Mouse (Mus musculus) CD4-positive, CD25-positive, alpha-beta regulatory T cell, adult 4 months (primary cell): ENCODE measurements around the gene Gm49366. TPM values are rescaled to one million over a fixed set of nuclear protein-coding genes. Genes with fewer than 3 reads are reported as not detected.
"Not testable (repeated sequence)": the region's sequence is repeated elsewhere in the genome, so short reads cannot be mapped to it uniquely, and the experiment has no call there.

Source experiments
- ATAC-seq: one replicate; pipeline ENCODE4 v1.8.0; 2017
- polyA plus RNA-seq, 2 experiments: library from polyadenylated mRNA; unstranded; fragments of 100-300 nt; shearing (Covaris generic); gene quantifications; one replicate each; pipeline ENCODE4 v1.2.1; 2017

The Gm49366 gene
- not detected for polyA plus RNA-seq

DNA sequence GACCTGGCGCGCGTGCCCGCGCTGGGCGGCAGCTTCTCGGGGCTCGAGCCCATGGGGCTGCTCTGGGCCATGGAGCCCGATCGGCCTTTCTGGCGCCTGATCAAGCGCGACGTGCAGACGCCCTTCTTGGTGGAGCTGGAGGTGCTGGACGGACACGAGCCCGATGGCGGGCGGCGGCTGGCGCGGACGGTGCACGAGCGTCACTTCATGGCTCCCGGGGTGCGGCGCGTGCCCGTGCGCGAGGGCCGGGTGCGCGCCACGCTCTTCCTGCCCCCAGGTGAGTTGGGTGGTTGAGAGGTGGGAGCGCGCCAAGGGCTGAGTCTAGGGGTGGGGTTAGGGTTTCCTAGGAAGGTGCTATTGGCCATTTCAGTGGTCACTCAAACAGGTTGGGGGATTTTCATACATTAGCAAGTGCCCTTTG, at the start of gene Gm49366:
TSS of gene Gm49366 (plus strand) at position 245 of the 421 bp plus-strand sequence.
- ATAC-seq = peak; percentile 20

DNA sequence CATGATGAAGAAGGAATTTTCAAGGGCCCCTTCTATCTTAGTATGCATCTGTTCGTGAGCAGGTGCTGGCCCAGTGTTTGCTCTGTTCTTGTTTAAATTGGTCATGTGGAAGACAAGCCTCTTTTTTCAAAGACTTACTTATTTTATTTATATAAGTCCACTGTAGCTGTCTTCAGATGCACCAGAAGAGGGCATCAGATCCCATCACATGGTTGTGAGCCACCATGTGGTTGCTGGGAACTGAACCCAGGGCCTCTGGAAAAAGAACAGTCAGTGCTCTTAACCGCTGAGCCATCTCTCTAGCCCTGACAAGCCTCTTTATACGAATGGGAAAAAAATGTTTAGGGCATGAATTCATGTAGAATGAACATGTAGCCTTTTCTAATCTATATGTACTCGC, 49.4 kb upstream of the Gm49366 start:
- no peak for ATAC-seq

DNA sequence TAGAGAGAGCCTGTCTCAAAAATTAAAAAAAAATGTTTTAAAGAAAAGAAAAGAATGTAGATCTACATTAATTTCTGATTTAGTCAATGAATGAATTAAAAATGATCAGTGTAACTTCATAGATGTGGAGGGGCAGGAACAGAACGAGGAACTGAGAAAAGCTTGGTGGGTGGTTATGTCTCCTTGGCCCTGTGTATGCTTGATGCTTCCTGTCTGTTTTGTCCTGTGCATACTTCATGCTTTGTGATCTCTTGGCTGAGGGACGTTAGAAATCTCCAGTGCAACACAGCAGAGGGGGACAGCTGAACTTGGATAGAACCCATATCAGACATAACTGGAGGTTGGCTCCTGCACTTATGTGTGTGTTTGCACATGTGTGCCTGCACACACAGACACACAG, 41.5 kb upstream of the Gm49366 start:
- ATAC-seq = no peak

DNA sequence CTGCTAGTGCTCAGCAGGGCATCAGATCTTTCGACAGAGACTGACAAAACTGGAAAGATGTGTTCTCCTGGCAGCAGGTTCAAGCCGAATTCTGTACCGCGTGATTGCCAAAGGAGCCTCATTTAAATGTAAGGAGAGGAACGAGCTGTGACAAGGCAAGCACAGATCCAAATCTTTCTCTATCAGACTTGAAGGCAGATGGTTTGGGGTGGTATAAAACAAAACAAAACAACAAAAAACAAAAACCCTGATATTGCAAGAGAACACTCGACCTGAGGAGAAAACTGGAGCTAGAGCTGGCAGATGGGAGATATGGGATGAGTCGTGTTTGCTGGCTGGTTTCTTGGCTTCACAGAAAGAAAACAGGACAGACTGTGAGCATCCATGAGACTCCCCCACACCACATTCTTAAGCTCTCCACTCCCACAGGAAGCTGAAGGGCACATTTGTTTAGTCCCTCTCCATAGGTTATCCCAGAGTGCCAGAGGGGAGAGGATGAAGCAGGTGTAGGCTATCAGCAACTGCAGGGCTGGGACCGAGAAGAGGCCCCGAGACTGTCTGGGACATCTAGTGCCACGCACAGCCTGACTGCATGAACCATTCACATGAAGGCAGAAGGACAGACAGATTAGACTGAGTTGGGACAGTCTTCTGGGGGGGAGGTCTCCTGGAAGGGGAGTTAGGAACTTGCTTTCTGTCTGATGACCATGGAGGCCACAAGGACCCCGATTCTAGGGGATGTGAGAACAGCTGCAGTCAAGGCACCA, 40.2 kb upstream of the Gm49366 start:
- no peak for ATAC-seq

DNA sequence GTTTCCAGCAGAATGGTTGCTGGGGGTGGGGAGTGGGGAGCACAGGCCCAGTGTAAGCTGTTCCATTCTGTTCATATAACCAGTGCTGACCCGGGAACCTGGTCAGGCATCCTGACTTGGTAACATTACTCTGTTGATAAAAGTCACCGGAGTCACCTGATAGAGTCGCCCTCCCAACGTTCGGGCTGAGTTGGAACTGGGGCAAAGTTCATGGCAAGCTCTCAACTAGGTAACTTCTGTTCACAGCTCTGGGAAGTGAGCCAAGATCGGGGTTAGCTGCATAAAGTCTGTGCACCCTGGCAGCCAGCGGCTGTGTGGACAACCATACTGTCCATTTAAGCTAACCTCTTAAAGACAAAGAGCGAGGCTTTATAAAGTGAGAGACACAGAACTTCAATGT, 39.5 kb upstream of the Gm49366 start:
- ATAC-seq = not testable (repeated sequence)

DNA sequence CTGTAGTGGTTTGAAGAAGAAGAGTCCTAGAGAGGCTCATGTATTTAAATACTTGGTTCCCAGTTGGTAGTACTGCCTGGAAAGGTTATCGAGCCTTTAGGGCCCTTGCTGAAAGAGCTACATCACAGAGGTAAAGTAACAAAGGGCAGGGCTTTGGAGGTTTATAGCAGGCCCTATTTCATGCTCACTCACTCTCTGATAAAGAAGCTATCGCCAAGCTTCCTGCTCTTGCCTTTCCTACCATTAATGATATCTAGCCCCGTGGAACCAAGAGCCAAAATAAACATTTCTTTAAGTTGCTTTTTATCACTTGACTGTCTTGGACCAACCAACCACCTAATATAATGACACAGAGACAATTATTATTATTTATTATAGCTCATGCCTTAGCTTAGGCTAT, 38.3 kb upstream of the Gm49366 start:
- no peak for ATAC-seq

DNA sequence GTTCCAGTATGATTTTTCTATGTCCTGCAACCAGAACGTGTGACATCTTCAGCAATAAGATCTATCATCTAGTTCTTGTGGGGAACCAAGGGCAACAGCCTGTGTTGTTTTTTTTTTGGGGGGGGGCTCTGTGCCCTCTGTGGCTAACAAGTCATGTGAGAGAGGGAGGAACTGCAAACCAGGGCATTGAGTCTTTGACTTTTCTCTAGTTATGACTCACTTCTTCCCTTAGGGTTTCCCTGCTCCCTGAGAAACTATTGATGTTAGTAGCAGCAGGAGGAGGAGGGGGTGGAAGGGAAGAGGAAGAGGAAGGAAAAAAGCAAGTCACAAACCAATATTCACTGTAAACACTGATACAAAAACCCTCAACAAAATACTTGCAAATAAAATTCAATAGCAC, 34.9 kb upstream of the Gm49366 start:
- no peak for ATAC-seq

DNA sequence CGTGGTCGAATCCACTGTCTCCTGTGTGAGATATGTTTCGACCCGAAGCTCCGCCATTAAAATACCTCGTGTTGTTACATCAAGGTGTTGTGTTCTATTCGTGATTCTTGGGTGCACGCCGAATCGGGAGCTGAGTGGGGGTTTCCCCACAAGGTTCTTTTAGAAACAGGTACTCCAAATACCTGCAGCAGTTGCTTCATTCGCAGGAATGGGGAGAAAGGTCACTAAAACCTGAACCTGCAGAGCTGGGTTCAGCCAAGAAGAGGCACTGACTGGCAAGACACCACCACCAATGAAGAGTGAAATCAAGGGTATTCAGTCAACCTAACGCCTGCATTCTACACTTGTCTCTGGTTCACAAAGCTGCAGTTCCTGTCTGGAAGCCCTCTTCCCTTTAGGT, 30.5 kb upstream of the Gm49366 start:
- ATAC-seq = no peak

DNA sequence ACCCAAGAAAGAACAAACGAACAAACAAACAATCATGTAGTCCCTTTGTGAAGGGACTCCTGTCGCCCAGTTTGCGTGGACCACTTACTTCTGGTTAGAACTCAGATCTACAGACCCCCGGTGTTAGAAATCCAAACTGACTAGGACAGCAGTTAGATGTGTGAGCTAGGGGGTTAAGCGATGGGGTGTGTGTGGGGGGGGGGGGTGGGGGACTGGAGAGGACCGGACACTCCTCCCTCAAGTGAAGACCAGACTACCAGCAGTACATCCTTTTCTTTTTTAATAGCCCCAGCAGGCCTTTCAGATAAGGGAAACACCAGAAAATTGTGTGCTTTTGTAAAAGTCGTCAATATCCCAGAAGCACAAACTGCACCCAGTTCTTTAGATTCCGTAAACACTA, 30.0 kb upstream of the Gm49366 start:
- ATAC-seq = no peak

DNA sequence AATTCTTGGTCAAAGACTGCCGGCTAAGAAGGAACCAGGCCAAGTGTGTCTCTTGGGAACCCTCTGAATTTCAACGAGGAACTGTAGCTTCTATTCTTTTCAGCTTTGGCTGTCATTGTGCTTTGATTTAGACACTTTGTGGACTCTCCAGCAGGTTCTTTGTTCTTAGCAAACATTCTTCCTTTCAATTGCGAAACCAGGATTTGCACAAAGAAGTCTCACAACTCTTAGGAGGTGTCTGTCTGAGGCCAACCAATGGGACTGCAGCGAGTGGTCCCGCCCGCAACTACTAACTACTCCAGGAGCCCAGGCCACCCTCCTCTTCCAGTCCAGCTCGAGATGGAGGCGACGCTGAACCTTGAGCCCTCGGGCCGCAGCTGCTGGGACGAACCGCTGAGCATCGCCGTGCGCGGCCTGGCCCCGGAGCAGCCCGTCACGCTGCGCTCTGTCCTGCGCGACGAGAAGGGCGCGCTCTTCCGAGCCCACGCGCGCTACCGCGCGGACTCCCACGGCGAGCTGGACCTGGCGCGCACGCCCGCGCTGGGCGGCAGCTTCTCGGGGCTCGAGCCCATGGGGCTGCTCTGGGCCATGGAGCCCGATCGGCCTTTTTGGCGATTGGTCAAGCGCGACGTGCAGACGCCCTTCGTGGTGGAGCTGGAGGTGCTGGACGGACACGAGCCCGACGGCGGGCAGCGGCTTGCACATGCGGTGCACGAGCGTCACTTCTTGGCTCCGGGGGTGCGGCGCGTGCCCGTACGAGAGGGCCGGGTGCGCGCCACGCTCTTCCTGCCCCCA, 29.4 kb upstream of the Gm49366 start, which contains the start of gene Acot1:
TSS of gene Acot1 (plus strand) at position 320 of the 795 bp plus-strand sequence.
- not testable (repeated sequence) for ATAC-seq

DNA sequence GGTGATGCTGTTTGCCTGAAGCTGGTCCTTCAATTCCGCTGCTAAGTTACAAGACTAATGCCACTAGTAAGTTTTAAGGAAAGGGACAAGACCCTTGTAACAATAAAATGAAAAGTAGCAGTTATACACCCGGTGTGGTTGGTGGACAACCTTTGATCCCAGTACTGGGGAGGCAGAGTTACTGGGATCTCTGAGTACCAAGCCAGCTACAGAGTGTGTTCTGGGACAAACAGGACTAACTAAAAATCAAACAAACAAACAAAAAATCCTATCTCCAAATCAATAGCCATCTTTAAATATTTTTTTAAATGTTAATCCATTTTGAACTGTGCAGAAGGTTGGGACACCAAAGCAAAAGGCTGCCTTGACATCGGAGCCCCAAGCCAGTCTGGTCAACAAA, 28.5 kb upstream of the Gm49366 start:
- ATAC-seq = no peak

DNA sequence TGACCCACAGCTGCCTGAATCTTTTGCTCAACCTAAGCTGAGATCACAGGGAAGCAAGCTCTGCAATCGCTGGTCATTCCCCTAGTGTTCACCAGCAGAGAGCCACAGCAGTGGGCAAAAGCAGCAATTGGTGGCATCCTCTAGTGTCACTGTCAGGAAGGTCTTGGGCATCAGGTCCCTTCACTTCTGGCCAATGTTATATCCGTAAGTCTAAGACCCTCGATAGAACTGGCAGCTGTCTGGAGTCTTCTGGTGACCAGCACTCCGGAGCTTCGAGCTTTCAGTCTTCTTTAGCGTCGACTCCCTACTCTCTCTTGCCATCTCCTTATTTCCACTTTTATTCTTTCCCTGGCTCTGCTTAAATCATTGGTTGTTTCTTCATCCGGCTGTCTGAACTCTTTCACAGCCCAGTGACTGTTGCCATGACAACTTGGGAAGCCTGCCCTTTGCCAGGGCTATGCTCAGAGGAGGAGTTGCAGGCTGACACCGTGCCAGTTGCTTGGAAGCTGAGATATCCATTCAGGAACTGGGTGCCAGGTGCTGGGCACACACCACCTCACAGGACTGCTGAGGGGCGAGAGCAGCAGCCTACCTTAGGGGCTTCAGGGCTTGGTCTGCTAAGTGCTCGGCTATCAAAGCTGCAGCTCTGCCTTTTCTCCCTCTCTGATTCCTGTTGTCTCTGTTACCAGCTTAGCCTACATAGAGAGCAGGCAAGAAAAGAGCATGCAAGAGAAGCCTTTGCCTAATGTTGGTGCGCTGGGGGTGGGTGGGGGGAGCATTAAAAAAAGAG, 27.3 kb upstream of the Gm49366 start:
- no peak for ATAC-seq

DNA sequence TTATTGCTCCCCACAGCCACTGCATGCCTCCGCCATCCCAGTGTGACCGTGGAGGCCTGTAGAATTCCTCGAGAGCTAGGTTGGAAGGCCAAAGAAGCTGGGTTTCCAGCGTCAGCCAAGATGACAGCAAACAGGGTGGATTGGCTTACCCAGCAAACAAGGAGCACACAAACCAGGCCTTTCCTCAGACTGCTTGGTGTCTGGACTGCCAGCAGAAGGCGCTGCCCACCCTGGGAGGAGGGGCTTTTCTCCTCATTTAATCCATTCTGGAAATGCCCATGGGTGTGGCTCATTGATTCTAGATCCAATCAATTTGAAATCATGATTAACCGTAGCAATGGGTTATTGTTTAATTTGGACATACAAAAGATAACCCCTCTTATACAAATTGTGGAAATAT, 25.6 kb upstream of the Gm49366 start:
- ATAC-seq = no peak

DNA sequence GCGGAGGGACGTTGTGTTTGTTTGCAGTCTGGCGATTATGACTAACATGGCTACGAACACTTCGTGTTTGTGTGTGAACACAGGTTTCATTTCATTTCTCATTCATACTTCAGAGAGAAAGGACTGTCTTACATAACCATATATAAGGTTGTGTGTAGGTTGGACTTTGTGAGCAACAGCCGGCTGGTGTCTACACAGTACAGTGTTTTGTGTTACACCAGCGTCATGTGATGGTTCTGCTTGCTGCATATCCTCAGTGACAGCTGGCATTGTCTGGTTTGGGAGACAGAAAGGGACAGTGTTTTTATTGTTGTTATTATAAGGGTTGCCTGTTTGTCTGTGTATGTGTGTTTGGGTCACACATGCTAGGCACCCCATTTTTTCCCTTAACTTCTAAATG, 25.0 kb upstream of the Gm49366 start:
- ATAC-seq = no peak

DNA sequence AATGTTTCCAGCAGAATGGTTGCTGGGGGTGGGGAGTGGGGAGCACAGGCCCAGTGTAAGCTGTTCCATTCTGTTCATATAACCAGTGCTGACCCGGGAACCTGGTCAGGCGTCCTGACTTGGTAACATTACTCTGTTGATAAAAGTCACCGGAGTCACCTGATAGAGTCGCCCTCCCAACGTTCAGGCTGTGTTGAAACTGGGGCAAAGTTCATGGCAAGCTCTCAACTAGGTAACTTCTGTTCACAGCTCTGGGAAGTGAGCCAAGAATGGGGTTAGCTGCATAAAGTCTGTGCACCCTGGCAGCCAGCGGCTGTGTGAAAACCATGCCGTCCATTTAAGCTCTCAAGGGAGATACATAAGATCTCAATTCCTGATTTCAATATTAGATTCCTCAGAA, 18.2 kb upstream of the Gm49366 start:
- ATAC-seq = not testable (repeated sequence)

DNA sequence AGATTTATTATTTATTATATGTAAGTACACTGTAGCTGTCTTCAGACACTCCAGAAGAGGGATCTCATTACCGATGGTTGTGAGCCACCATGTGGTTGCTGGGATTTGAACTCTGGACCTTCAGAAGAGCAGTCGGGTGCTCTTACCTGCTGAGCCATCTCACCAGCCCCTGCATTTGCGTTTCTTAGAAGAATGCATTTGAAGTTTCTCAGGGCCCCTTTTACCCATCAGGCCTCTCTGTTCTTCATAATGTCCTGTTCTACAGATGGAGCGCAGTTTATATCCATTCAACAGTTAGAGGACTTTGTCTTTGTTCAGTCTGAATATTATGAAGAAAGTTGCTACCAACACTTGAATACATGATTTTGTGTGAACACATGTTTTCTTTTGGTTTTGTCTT, 16.5 kb upstream of the Gm49366 start:
- not testable (repeated sequence) for ATAC-seq

DNA sequence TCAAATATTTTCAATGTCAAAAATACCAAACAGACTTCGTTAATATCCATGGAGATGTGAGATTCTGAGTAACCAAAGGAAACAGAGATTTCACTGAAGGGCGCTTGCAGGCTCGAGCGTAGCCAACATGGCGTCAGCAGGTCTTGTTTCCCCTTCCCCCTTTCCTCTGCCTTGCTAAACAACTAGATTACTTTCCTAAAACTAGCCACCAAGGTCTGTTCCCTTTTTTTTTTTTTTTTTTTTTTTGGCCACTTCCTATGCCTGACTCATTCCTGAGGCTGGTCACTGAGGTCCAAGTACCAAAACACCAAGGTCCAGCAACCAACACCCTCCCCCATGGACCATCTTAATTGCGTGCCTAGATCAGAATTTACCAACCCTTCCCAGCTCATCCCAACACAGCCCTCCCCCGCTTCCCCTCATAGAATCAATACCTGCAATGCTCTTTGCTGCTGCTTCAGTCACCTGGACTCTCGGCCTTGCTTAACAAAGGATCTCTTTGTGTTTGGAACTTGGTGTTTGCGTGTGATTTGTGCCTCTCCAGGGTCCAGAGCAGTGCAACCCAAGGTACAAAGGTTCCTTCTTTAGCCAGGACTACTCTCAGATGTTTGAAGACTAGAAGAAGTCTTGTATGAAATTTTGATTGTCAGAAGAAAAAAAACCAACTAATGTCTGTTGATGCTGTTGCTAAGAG, 15.5 kb upstream of the Gm49366 start:
- no peak for ATAC-seq

DNA sequence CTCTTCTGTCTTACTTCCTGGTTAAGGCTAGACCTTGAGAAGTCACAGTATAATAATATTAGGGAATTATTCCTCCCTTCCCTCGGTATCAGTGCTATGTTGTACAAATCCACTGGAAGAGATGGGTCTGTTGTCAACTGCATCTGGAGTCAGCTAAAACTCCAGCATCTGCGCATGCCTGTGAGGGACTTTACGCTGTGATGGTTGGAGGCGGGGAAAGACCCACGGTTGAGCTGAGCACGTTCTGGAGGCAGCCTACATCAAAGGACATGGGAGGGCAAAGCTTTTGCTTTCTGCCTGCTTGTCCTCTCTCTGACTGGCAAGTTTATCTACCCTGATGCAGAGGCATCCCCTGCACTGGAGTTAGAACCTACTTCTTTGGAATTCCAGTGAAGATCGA, 12.8 kb upstream of the Gm49366 start:
- ATAC-seq = peak; percentile 91

DNA sequence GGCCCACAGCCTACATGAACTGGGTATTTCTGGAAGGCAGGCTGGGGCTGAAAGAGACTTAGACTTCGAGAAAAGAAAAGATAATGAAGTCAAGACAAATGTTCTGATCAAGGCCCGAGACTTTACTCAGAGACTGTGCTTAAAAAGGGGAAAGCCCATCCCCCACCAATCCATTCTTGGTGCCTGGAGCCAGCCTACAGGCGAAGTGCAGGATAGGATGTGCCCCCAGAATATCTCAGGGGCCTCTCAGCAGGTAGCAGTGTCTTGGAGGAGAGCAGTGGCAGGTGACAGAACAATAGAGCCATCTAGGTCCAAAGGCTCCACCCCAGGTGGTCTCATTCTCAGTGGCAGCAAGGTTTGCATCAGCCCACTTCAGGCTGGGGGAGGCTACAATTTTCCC, 10.4 kb upstream of the Gm49366 start:
- ATAC-seq = not testable (repeated sequence)

DNA sequence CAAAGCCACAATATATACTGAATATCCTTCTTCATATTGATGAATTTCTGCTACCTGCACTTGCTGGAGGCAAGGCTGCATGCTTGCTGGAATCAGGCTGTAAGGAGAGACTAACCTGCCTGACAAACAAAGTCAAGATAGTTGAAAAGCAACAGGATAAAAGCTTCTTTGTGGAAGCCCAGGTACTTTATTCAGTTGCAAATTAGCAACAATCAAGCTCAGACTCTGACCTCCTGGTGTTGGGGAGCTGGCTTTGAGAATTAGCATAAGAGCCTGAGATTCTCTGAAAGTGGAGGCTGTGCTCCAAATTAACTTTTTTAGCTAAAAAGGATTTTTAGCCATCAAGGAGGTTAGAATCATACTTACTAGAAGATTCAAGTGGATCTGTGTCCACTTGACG, 9.7 kb upstream of the Gm49366 start:
- not testable (repeated sequence) for ATAC-seq

DNA sequence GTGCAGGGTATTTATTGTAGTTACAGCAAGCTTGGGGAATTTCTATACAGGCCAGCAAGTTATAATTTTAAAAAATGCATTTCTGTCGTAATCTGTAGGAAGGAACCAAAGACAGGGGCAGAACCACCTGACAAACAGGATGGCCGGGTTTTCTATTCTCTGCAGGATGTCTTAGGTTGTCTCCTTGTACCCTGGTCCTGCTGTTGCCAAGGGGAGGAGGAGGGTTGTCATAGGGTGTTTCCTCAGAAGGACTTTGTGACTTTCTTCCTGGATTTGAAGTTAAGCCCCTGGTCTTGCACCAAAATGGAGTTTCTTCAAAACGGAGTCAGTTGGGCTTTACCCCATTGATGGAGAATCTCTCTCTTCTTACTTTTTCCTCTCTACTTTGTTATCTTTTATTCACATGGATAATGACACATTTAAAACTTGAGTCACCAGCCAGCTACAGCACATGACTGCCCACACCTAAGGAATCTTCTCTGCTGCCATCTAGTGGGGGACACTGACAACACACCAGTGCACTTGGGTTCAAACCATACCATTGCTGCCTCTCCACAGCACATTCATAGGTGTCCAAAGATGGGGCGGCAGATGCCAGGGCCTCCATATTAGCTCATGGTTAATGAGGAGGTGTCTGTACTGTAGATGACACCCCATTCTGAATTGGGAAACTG, 7.9 kb upstream of the Gm49366 start:
- ATAC-seq = peak; percentile 91

DNA sequence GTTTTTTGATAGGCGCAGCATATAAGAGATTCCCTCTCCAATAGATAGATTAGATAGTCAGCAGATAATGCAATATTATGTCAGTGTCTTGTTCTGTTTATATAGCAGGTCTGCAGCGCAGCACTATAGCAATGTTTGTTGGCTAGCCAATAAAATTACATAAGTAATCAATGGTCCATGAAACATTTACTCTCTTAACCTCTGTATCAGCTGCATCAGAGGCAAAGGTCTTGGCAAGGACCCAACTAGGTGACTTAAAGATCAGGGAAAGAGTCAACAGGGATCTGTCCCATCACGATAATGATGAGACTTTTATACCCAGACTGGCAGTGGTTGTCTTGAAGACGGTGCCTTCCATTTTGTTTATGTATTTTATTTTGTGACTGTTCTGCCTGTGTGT, 5.9 kb upstream of the Gm49366 start:
- no peak for ATAC-seq
